Mouse (Mus musculus) hindbrain, embryonic 11.5 days (tissue): Measurements from ENCODE around the gene Ntsr1. TPM values are rescaled to one million over a fixed set of nuclear protein-coding genes. Genes with fewer than 3 reads are reported as not detected.
A peak's percentile ranks its signal among the peaks of the same experiment; 100 is the strongest.

Experiments used
- ATAC-seq: fragments of 200-750 bp; cut with Nextera tagmentation; 2 replicates; pipeline ENCODE4 v1.8.0; 2017; ENCODE audit warnings: mild to moderate bottlenecking, moderate TSS enrichment, moderate library complexity; ENCODE audit not compliant: low FRiP score
- DNase-seq: peaks from one replicate; pipeline ENCODE4 v3.0.0-alpha.2; 2015; ENCODE audit warnings: low spot score
- H3K27ac ChIP-seq: fragments of 300-500 bp; sonication (generic); 2 replicates; pipeline ENCODE4 v1.5.1; 2014; ENCODE audit warnings: mild to moderate bottlenecking, low read depth, low read length
- H3K27me3 ChIP-seq: fragments of 300-500 bp; sonication (generic); 2 replicates; pipeline ENCODE4 v1.6.1; 2014; ENCODE audit warnings: mild to moderate bottlenecking, low read length, moderate library complexity, mixed read lengths; ENCODE audit not compliant: control insufficient read depth, insufficient read depth
- H3K36me3 ChIP-seq: fragments of 300-500 bp; sonication (generic); 2 replicates; pipeline ENCODE4 v1.6.1; 2014; ENCODE audit warnings: mild to moderate bottlenecking, low read length, moderate library complexity, mixed read lengths; ENCODE audit not compliant: control insufficient read depth, insufficient read depth
- H3K4me1 ChIP-seq: fragments of 300-500 bp; sonication (generic); replicated peaks from 2 replicates; pipeline ENCODE4 v1.6.1; 2014; ENCODE audit warnings: low read length, mixed read lengths; ENCODE audit not compliant: control insufficient read depth, insufficient read depth
- H3K4me2 ChIP-seq: fragments of 300-500 bp; sonication (generic); replicated peaks from 2 replicates; pipeline ENCODE4 v1.6.1; 2014; ENCODE audit warnings: mild to moderate bottlenecking, low read depth, low read length
- H3K4me3 ChIP-seq: fragments of 300-500 bp; sonication (generic); 2 replicates; pipeline ENCODE4 v1.5.1; 2014; ENCODE audit warnings: low read depth, low read length
- H3K9ac ChIP-seq: fragments of 300-500 bp; sonication (generic); 2 replicates; pipeline ENCODE4 v1.6.1; 2014; ENCODE audit warnings: low read depth, low read length
- H3K9me3 ChIP-seq: fragments of 300-500 bp; sonication (generic); 2 replicates; pipeline ENCODE4 v1.6.1; 2016; ENCODE audit warnings: low read length; ENCODE audit not compliant: control insufficient read depth
- WGBS: fragments of 180-500 bp; shearing (Covaris S2); extraction: QIAGEN DNeasy Blood & Tissue Kit; methylation state at CpG from one replicate; pipeline ENCODE4 v1.1.7; 2014; 5-methylcytosine and 5-hydroxymethylcytosine counted together
- polyA plus RNA-seq: library from polyadenylated mRNA; unstranded; fragments of >200 nt; fragmentation: Nextera tagmentation; extraction: Ambion mirVana; gene quantifications from 2 replicates; pipeline ENCODE4 v1.2.1, GENCODE M21; 2014

Ntsr1 gene
- polyA plus RNA-seq, result 0.15 and 0.31 TPM in 2 replicates

DNA sequence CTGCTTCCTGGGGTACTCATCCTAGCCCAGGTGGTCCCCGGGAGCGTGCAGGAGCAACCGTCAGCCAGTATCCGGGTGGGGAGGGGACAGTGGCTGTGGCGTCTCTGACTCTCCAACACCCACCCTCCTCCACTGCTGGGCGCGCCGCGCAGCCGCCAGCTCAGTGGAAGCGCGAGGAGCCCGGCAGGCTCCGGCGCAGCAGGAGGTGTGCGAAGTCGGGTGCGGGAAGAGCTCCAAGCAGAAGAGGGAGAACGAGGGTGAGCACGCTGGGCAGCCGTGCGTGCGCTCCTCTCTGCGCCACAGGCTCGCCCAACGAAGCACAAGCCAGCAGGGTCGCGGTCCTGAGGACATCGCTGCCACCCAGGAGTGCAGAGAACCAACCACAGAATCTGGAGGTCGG lies at the start of gene Ntsr1:
Gene Ntsr1, plus strand, starts transcription at position 236 of the 400 bp plus-strand sequence.
- Histone ChIP-seq H3K4me2 (peak within 1 kb of the TSS; percentile 53), H3K9ac (peak within 1 kb of the TSS; percentile 34; the same call in 1 of the 2 replicates), H3K4me1 (peaks cover 11% of the 10 kb centered on the region), H3K27ac (no peak within 1 kb of the TSS), H3K27me3 (peaks cover 27% of the 10 kb centered on the region), H3K36me3 (no peaks in the 10 kb centered on the region), H3K9me3 (no peaks in the 10 kb centered on the region), H3K4me3 (peak within 1 kb of the TSS; percentile 29)
- under 1% methylated on average over 30 of the region's 30 CpGs for WGBS
- 0 out of 2 replicates have a peak, but pooled peaks have one; percentile 37 for ATAC-seq
- DNase-seq, result peak; percentile 43

DNA sequence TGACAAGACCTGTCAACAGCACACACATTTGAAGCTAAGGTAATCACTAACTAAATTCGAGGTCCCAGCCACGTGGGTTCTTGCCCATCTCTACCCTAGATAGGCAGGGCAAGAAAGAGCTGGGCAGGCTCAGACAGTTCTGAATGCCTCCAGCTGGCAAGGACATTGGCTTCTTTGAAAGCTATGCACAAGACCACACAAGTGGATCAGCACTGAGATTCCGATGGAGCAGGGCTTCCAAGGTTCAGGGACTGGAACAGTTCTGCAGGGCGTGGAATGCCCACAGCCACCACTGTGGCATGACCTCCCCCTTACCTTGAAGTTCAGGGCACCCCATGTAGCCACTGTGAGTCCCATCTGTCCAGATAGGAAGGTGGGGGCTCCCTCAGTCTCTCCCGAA lies 49.2 kb upstream of the Ntsr1 start:
- no peaks in the 10 kb centered on the region for H3K36me3 ChIP-seq
- no peaks in the 10 kb centered on the region for H3K9me3 ChIP-seq
- 70% methylated on average over 5 of the region's 5 CpGs for WGBS
- no peak overlapping the region for H3K9ac ChIP-seq
- no peak overlapping the region for H3K4me2 ChIP-seq
- H3K4me3 ChIP-seq, result no peak overlapping the region
- H3K27me3 ChIP-seq, result peaks cover 2% of the 10 kb centered on the region; the same call in 1 of the 2 replicates
- no peaks in the 10 kb centered on the region for H3K4me1 ChIP-seq
- H3K27ac ChIP-seq, result no peak overlapping the region
- DNase-seq (no peak), ATAC-seq (no peak)

GRCm38 (mm10) chr2:180455723-180456698 lies 43.8 kb upstream of the Ntsr1 start, which contains the start of gene Slco4a1:
Gene Slco4a1 (plus strand): TSS chr2:180456245.
- H3K36me3 ChIP-seq, result no peaks in the 10 kb centered on the region
- peak within 1 kb of the TSS; percentile 52 for H3K4me3 ChIP-seq
- WGBS, result 2% methylated on average over 62 of the region's 65 CpGs
- peak within 1 kb of the TSS; percentile 45 for H3K9ac ChIP-seq
- ATAC-seq (peak; percentile 96), DNase-seq (peak; percentile 90)
- peak within 1 kb of the TSS; percentile 96 for H3K4me2 ChIP-seq
- H3K9me3 ChIP-seq, result no peaks in the 10 kb centered on the region
- peaks cover 11% of the 10 kb centered on the region for H3K27me3 ChIP-seq
- no peak within 1 kb of the TSS; the same call in 1 of the 2 replicates for H3K27ac ChIP-seq
- peaks cover 4% of the 10 kb centered on the region for H3K4me1 ChIP-seq

DNA sequence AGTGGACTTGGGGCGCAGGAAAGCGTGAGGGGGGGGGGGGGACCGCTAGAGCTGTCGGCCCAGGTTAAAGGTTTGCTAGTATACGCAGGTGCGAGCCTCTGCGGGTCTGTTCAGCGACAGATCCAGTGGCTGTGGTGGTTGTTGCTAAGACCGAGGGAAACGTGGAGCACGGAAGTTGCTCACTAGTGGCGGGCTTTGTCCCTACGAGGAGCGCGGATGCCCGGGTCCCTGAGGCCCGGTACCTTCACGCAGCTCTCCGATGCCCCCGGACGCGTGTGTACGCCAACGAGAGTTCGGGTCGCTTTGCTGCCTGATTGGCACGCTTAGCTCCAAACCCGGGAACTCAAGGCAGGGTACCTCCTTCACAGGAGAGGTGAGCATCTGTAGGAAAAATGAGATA lies 43.1 kb upstream of the Ntsr1 start:
- Histone ChIP-seq H3K9ac (peak overlapping the region; percentile 45), H3K4me3 (peak overlapping the region; percentile 52), H3K27ac (no peak overlapping the region; the same call in 1 of the 2 replicates), H3K4me1 (peaks cover 4% of the 10 kb centered on the region), H3K27me3 (peaks cover 11% of the 10 kb centered on the region), H3K9me3 (no peaks in the 10 kb centered on the region), H3K36me3 (no peaks in the 10 kb centered on the region), H3K4me2 (peak overlapping the region; percentile 96)
- ATAC-seq (no peak), DNase-seq (peak; percentile 53)
- WGBS, result 1% methylated on average over 28 of the region's 28 CpGs

- Histone ChIP-seq H3K4me2 (no peak overlapping the region), H3K9me3 (no peaks in the 10 kb centered on the region), H3K36me3 (no peaks in the 10 kb centered on the region), H3K4me1 (peaks cover 4% of the 10 kb centered on the region), H3K27ac (no peak overlapping the region), H3K9ac (no peak overlapping the region), H3K27me3 (peaks cover 11% of the 10 kb centered on the region), H3K4me3 (no peak overlapping the region)
- ATAC-seq, result no peak
- DNase-seq, result no peak
- WGBS, result 28% methylated on average over 2 of the region's 2 CpGs
Observed at GRCm38 (mm10) chr2:180457680-180458079, 42.1 kb upstream of the Ntsr1 start.

DNA sequence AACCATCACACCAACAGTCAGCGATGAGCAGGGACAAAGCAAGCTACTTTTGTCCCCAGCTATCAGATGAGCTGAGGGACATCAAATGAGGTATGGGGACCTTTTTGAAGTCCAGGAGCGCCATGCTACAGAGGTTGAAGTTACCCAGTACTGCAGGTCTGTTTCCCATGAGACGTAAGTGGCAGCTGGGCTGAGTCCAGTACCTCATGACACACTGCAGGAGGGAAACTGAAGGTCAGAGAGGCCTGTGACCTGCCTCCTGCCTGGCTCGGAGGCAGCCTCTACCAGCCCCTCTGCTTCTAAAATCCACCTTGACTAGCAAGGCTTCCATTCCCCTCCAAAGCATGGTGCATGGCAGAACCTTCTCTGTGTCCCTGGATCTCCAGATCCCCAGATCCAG lies 40.3 kb upstream of the Ntsr1 start:
- no peaks in the 10 kb centered on the region for H3K9me3 ChIP-seq
- H3K4me1 ChIP-seq, result peaks cover 4% of the 10 kb centered on the region
- WGBS, result 75% methylated on average over 4 of the region's 4 CpGs
- no peak overlapping the region for H3K9ac ChIP-seq
- peaks cover 11% of the 10 kb centered on the region for H3K27me3 ChIP-seq
- DNase-seq (no peak), ATAC-seq (no peak)
- no peaks in the 10 kb centered on the region for H3K36me3 ChIP-seq
- no peak overlapping the region for H3K27ac ChIP-seq
- H3K4me3 ChIP-seq, result no peak overlapping the region
- H3K4me2 ChIP-seq, result no peak overlapping the region

DNA sequence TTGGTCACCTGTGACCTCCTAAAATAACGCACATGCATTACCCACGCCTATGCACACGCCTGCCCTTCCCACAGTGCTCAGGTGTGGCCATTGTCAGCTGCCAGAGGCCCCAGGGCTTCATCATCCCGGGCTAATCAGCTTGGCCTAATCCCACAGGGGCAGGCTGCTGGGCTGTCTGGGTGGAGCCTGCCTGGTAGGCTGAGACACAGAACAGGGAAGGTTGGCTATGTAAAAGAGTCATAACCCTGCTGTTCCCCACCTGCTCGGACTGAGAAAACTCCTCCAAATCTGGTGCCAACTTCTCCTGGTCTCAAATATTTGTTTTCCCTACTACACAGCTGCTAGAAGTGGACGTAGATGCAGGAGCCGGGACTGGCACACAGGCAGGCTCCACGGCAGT lies 39.0 kb upstream of the Ntsr1 start:
- no peak overlapping the region for H3K4me2 ChIP-seq
- H3K4me3 ChIP-seq, result no peak overlapping the region
- H3K9ac ChIP-seq, result no peak overlapping the region
- 63% methylated on average over 8 of the region's 8 CpGs for WGBS
- H3K4me1 ChIP-seq, result peaks cover 3% of the 10 kb centered on the region
- no peaks in the 10 kb centered on the region for H3K36me3 ChIP-seq
- H3K9me3 ChIP-seq, result no peaks in the 10 kb centered on the region
- no peak for ATAC-seq
- peaks cover 9% of the 10 kb centered on the region for H3K27me3 ChIP-seq
- no peak overlapping the region for H3K27ac ChIP-seq
- no peak for DNase-seq

GRCm38 (mm10) chr2:180462593-180462992 lies 37.2 kb upstream of the Ntsr1 start:
- DNase-seq (no peak), ATAC-seq (no peak)
- no peak overlapping the region for H3K4me2 ChIP-seq
- WGBS, result 87% methylated on average over 8 of the region's 8 CpGs
- no peaks in the 10 kb centered on the region for H3K9me3 ChIP-seq
- no peak overlapping the region for H3K9ac ChIP-seq
- no peak overlapping the region for H3K4me3 ChIP-seq
- no peaks in the 10 kb centered on the region for H3K36me3 ChIP-seq
- H3K4me1 ChIP-seq, result peaks cover 2% of the 10 kb centered on the region; the same call in 1 of the 2 replicates
- peaks cover 3% of the 10 kb centered on the region for H3K27me3 ChIP-seq
- no peak overlapping the region for H3K27ac ChIP-seq
